Mouse (Mus musculus) heart, embryonic 15.5 days (tissue): ENCODE measurements around the gene Bclaf1. TPM values are rescaled to one million over a fixed set of nuclear protein-coding genes. Genes with fewer than 3 reads are reported as not detected.

Experiments
- ATAC-seq: fragments of 200-750 bp; cut with Nextera tagmentation; replicated peaks from 2 replicates; pipeline ENCODE4 v1.8.0; 2017; ENCODE audit warnings: low read depth, moderate TSS enrichment; ENCODE audit not compliant: insufficient number of reproducible peaks, insufficient read depth, low FRiP score
- H3K27ac ChIP-seq: fragments of 300-500 bp; sonication (generic); 2 replicates; pipeline ENCODE4 v1.5.1; 2015; ENCODE audit warnings: mild to moderate bottlenecking, inconsistent platforms
- H3K27me3 ChIP-seq: fragments of 300-500 bp; sonication (generic); 2 replicates; pipeline ENCODE4 v1.6.1; 2015; ENCODE audit warnings: inconsistent platforms
- H3K36me3 ChIP-seq: fragments of 300-500 bp; sonication (generic); 2 replicates; pipeline ENCODE4 v1.6.1; 2015; ENCODE audit warnings: mild to moderate bottlenecking, inconsistent platforms
- H3K4me1 ChIP-seq: fragments of 300-500 bp; sonication (generic); replicated peaks from 2 replicates; pipeline ENCODE4 v1.6.1; 2015; ENCODE audit warnings: inconsistent platforms
- H3K4me2 ChIP-seq: fragments of 300-500 bp; sonication (generic); 2 replicates; pipeline ENCODE4 v1.6.1; 2015; ENCODE audit warnings: inconsistent platforms, mild to moderate bottlenecking, moderate library complexity
- H3K4me3 ChIP-seq: fragments of 300-500 bp; sonication (generic); 2 replicates; pipeline ENCODE4 v1.5.1; 2015; ENCODE audit warnings: mild to moderate bottlenecking, inconsistent platforms
- H3K9ac ChIP-seq: fragments of 300-500 bp; sonication (generic); 2 replicates; pipeline ENCODE4 v1.6.1; 2015; ENCODE audit warnings: mild to moderate bottlenecking, inconsistent platforms
- H3K9me3 ChIP-seq: fragments of 300-500 bp; sonication (generic); replicated peaks from 2 replicates; pipeline ENCODE4 v1.6.1; 2016; ENCODE audit warnings: inconsistent platforms
- WGBS: fragments of 180-500 bp; shearing (Covaris S2); methylation state at CpG from one replicate; pipeline ENCODE4 v1.1.7; 2015; ENCODE audit warnings: mixed read lengths; 5-methylcytosine and 5-hydroxymethylcytosine counted together
- polyA plus RNA-seq: library from polyadenylated mRNA; unstranded; fragments of >200 nt; fragmentation: Nextera tagmentation; extraction: Ambion mirVana; gene quantifications from 2 replicates; pipeline ENCODE4 v1.2.1, GENCODE M21; 2015

Gene Bclaf1
- polyA plus RNA-seq, 1 experiment from 2014 or later, result 65.1 TPM

GRCm38 (mm10) chr10:20326226-20326625, 14.0 kb downstream of the Bclaf1 start:
- Histone ChIP-seq H3K36me3 (peaks cover 65% of the 10 kb centered on the region), H3K9ac (no peak overlapping the region), H3K27me3 (no peaks in the 10 kb centered on the region), H3K27ac (no peak overlapping the region), H3K4me3 (no peak overlapping the region), H3K4me1 (peaks cover 2% of the 10 kb centered on the region; the same call in 1 of the 2 replicates), H3K9me3 (no peaks in the 10 kb centered on the region), H3K4me2 (no peak overlapping the region)
- ATAC-seq, result no peak

GRCm38 (mm10) chr10:20331262-20331661, 19.0 kb downstream of the Bclaf1 start:
- no peak overlapping the region for H3K4me2 ChIP-seq
- H3K4me3 ChIP-seq, result no peak overlapping the region
- no peaks in the 10 kb centered on the region for H3K9me3 ChIP-seq
- peaks cover 70% of the 10 kb centered on the region for H3K36me3 ChIP-seq
- no peaks in the 10 kb centered on the region for H3K4me1 ChIP-seq
- no peak overlapping the region for H3K9ac ChIP-seq
- no peak overlapping the region for H3K27ac ChIP-seq
- no peaks in the 10 kb centered on the region for H3K27me3 ChIP-seq
- no peak for ATAC-seq
- 88% methylated on average over 2 of the region's 2 CpGs for WGBS

- Histone ChIP-seq H3K4me1 (no peaks in the 10 kb centered on the region), H3K27ac (no peak overlapping the region), H3K4me3 (no peak overlapping the region), H3K27me3 (no peaks in the 10 kb centered on the region), H3K4me2 (no peak overlapping the region), H3K9ac (no peak overlapping the region), H3K36me3 (peaks cover 68% of the 10 kb centered on the region), H3K9me3 (no peaks in the 10 kb centered on the region)
- WGBS, result 86% methylated on average over 7 of the region's 7 CpGs
- ATAC-seq, result no peak
Measured at GRCm38 (mm10) chr10:20337872-20338271, 25.6 kb downstream of the Bclaf1 start.

- no peak overlapping the region for H3K27ac ChIP-seq
- H3K27me3 ChIP-seq, result no peaks in the 10 kb centered on the region
- no peaks in the 10 kb centered on the region for H3K9me3 ChIP-seq
- no peak for ATAC-seq
- no peak overlapping the region for H3K4me2 ChIP-seq
- H3K36me3 ChIP-seq, result peaks cover 38% of the 10 kb centered on the region
- WGBS, result 62% methylated on average over 1 of the region's 1 CpGs
- H3K4me1 ChIP-seq, result peaks cover 9% of the 10 kb centered on the region; the same call in 1 of the 2 replicates
- H3K9ac ChIP-seq, result no peak overlapping the region
- H3K4me3 ChIP-seq, result no peak overlapping the region
Measured at GRCm38 (mm10) chr10:20345736-20346135, 33.5 kb downstream of the Bclaf1 start.

- peak; percentile 92 for ATAC-seq
- peak within 1 kb of the TSS; percentile 58 for H3K4me3 ChIP-seq
- no peaks in the 10 kb centered on the region for H3K27me3 ChIP-seq
- H3K4me2 ChIP-seq, result peak within 1 kb of the TSS; percentile 70
- H3K9ac ChIP-seq, result peak within 1 kb of the TSS; percentile 48
- H3K27ac ChIP-seq, result peak within 1 kb of the TSS; percentile 48
- no peaks in the 10 kb centered on the region for H3K9me3 ChIP-seq
- peaks cover 9% of the 10 kb centered on the region; the same call in 1 of the 2 replicates for H3K4me1 ChIP-seq
- peaks cover 29% of the 10 kb centered on the region for H3K36me3 ChIP-seq
- WGBS, result 1% methylated on average over 58 of the region's 58 CpGs
Measured at GRCm38 (mm10) chr10:20347285-20348214, 35.3 kb downstream of the Bclaf1 start, which contains the start of gene Mtfr2. Mtfr2 (plus strand) TSS chr10:20347770.

- Histone ChIP-seq H3K4me3 (no peak overlapping the region), H3K9me3 (no peaks in the 10 kb centered on the region), H3K4me2 (peak overlapping the region; percentile 70; the same call in 1 of the 2 replicates), H3K4me1 (peaks cover 9% of the 10 kb centered on the region; the same call in 1 of the 2 replicates), H3K27ac (no peak overlapping the region), H3K36me3 (peaks cover 21% of the 10 kb centered on the region), H3K9ac (no peak overlapping the region), H3K27me3 (no peaks in the 10 kb centered on the region)
- no peak for ATAC-seq
- WGBS, result 76% methylated on average over 2 of the region's 2 CpGs
Measured at GRCm38 (mm10) chr10:20348894-20349293, 36.6 kb downstream of the Bclaf1 start.

- no peak for ATAC-seq
Measured at GRCm38 (mm10) chr10:20361542-20362449, 49.5 kb downstream of the Bclaf1 start.

GRCm38 (mm10) chr10:20362450-20363118, 50.3 kb downstream of the Bclaf1 start:
- Histone ChIP-seq H3K4me3 (no peak overlapping the region), H3K27ac (no peak overlapping the region), H3K4me1 (no peaks in the 10 kb centered on the region), H3K36me3 (peaks cover 8% of the 10 kb centered on the region), H3K9ac (no peak overlapping the region), H3K4me2 (no peak overlapping the region), H3K9me3 (no peaks in the 10 kb centered on the region), H3K27me3 (no peaks in the 10 kb centered on the region)
- WGBS, result 70% methylated on average over 4 of the region's 4 CpGs
- ATAC-seq, result no peak

More at GRCm38 (mm10) chr10:20361542-20362449, 49.5 kb downstream of the Bclaf1 start:
- H3K4me1 ChIP-seq, result no peaks in the 10 kb centered on the region
- H3K27me3 ChIP-seq, result no peaks in the 10 kb centered on the region
- H3K27ac ChIP-seq, result no peak overlapping the region
- WGBS, result 58% methylated on average over 10 of the region's 10 CpGs
- no peaks in the 10 kb centered on the region for H3K9me3 ChIP-seq
- H3K9ac ChIP-seq, result no peak overlapping the region
- H3K4me3 ChIP-seq, result no peak overlapping the region
- H3K36me3 ChIP-seq, result peaks cover 11% of the 10 kb centered on the region
- H3K4me2 ChIP-seq, result no peak overlapping the region

- Histone ChIP-seq H3K4me3 (no peak overlapping the region), H3K9ac (no peak overlapping the region), H3K27me3 (no peaks in the 10 kb centered on the region), H3K9me3 (no peaks in the 10 kb centered on the region; the same call in 1 of the 2 replicates), H3K4me2 (no peak overlapping the region), H3K36me3 (no peaks in the 10 kb centered on the region), H3K4me1 (no peaks in the 10 kb centered on the region), H3K27ac (no peak overlapping the region)
- no peak for ATAC-seq
- 93% methylated on average over 5 of the region's 5 CpGs for WGBS
Measured at GRCm38 (mm10) chr10:20372046-20372445, 59.8 kb downstream of the Bclaf1 start.

GRCm38 (mm10) chr10:20377621-20378020, 65.4 kb downstream of the Bclaf1 start:
- Histone ChIP-seq H3K4me3 (no peak overlapping the region), H3K4me2 (no peak overlapping the region), H3K4me1 (no peaks in the 10 kb centered on the region), H3K36me3 (no peaks in the 10 kb centered on the region), H3K27ac (no peak overlapping the region), H3K9me3 (no peaks in the 10 kb centered on the region), H3K9ac (no peak overlapping the region), H3K27me3 (no peaks in the 10 kb centered on the region)
- WGBS, result 85% methylated on average over 9 of the region's 9 CpGs
- no peak for ATAC-seq
